Mouse (Mus musculus): ENCODE measurements at regions not wholly inside any gene's neighbourhood (a gene's known extent, or its start where the extent isn't known, plus 50 kb on each side); places are given as distances from the start of the nearest gene placed in this dataset.
A peak's percentile ranks its signal among the peaks of the same experiment; 100 is the strongest.
"Not testable (repeated sequence)": the region's sequence is repeated elsewhere in the genome, so short reads cannot be mapped to it uniquely, and the experiment has no call there.

DNA sequence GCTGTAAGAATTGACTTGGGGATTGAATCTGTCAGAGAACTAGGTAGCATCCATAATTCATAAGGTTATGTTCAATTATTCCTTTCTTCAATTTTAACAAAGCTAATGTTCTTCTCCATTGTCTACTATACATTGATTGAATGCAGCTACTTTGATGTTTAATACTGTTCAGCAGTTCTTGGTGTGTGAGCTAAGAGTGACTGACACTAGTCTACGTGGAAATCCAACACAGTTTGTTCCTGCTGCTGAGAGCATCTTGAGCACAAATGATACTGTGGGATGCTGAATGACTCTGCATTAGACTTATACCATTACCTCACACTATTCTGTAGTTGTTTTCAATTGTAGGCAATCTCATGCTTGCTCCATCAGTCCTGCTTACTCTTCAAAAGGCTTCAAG is 249.4 kb upstream of the Akr1e1 start:
- DNase-seq (ENCODE audit: low read depth, low spot score): no peak

DNA sequence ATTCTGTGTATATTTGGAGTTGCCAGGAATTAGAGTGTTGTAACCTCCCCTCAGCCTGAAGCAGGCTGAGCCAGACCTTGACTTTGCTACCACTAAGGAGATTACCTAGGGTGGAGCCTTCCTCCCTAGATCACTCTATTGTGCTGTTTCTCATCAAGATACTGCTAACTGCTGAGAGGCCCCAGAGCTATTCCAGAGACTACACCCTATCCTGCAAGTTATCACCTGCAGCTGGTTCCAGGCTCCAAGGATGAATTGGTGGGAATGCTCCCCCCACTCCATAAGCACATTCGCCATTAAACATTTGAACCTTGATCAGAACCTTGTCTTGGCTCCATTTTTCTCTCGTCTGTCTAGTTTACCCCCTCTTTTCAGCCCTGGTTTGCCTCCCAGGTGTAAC is 230.5 kb upstream of the Akr1e1 start:
- not testable (repeated sequence) for DNase-seq (ENCODE audit: low read depth, low spot score)

DNA sequence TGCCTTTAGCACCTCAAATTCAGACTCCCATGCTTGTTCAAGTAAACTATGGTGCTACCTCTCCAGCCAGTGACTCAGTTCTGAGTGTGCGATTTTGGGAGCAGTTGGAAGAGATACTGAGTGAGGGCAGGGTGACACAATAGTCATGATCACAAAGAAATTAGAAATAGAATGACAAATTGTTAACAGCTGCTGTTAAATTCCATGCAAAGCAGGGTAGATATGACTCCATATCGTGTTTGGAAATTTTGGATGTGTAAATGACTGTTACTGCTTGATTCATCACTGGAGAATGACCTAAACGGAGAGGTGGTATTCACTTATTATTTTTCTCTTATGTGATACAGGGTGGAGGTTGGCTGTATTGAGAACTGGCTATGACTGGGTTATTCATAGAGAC is 217.8 kb upstream of the Akr1e1 start:
- DNase-seq (ENCODE audit: low read depth, low spot score): no peak

DNA sequence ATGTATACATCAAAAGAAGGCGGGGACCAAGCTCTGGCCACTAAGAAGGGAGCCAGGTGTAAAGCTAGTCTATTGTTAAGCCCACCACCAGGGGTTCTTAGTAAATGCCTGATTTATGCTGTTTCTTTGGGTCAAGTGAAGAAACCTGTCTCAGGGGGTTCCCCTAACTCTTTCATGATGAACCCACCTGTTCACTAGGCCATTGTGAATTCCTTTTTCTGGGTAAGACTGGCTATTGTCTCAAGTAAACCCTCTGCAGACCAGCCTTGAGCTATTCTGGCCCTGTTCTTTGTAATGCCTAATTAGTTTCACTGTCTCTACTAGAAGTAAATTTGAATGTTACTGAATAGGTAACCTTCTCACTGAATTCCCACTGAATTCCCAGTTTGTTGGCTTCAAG is 216.8 kb upstream of the Akr1e1 start:
- DNase-seq (ENCODE audit: low read depth, low spot score): not testable (repeated sequence)

DNA sequence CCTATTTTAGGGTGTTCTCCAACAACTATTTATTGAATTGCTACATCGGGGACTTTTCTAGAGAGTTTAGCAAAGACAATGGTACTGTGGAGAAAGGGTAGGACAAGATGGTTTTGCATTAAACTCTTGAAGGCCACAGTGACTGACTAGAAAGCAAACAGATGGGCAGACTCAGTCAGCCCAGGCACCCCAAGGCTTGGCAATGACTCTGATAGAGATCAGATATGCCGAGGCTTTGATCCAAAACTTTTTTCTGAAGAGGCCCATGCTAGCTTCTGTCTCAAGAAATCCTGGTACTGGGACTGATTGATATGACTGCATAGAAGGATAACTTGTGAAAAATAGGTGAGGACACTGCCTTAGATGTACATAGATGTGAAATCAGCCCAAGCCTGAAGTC is 197.9 kb upstream of the Akr1e1 start:
- DNase-seq (ENCODE audit: low read depth, low spot score): no peak

DNA sequence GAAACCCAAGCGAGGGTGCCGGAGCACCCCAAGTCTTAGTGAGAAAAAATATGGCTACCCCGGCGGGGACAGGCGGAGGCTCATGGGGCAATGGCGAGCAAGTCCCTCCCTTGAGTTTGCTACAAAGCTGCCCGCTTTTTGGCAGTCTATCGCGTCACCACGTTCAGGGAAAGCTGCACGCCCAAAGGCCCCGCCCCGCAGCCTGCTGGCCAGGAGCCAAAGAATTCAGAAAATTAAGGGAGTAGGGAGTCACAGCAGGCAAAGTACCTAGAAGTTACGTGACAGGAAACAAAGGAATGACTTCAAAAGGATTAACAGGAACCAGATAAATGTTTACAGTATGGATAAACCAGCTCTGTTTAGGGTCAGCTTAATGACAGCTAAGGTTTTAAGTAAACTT is 191.7 kb upstream of the Akr1e1 start:
- no peak for DNase-seq (ENCODE audit: low read depth, low spot score)

DNA sequence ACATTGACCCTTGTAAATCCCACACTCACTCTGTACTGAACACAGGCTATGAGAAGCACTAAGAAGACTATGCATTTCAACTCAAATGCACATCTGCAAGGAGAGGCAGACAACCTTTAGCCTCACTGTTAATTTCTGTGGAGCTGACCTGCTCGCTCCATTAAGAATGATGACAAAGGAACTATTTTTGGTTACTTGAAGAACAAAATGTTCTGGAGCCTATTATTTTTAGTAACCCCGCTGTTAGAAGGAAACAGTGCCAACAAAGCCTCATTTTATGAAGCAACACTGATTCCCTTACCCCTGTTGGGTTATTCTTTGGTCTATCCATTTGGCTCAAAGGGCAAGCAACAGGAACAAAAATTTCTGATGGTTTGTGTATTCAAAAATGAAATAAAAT is 182.2 kb upstream of the Akr1e1 start:
- DNase-seq (ENCODE audit: low read depth, low spot score): no peak

DNA sequence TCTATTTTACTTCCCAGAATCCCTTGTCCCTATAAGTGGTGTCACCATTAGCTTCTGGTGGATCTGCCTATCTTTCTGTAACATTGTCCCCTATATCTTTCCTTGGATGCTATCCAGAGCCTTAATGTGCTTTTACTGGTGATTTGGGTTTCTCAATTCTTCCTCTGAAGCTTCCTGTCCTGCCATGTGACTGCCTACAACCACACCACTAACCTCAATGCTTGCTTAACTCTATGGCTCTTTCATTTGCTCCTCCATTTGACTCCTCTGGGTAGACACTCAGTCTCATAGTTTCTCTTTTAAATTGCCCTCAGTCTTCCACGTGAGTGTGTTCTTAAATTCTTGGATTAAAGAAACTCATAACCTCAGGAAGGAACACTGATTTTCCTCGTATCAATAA is 181.4 kb upstream of the Akr1e1 start:
- DNase-seq (ENCODE audit: low read depth, low spot score): no peak

DNA sequence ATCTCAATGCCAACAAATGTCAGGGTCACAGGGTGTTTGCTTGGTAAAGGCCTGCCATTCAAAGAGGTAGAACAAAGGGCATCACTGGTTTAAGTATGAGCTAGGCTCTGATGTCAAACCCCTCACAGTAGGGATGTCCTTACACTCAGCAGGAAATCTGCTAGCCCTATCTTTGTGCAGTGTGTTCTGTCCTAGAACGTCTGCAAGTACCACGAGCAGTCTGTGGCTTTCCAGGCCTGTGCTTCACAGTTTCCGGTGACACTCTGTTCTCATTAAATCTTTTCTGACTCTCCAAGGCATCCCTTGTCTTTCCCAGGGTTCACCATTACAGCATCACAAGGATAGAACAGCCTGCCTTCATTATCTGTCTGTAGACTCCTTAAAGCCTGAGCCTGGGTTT is 174.3 kb upstream of the Akr1e1 start:
- DNase-seq (ENCODE audit: low read depth, low spot score): no peak

DNA sequence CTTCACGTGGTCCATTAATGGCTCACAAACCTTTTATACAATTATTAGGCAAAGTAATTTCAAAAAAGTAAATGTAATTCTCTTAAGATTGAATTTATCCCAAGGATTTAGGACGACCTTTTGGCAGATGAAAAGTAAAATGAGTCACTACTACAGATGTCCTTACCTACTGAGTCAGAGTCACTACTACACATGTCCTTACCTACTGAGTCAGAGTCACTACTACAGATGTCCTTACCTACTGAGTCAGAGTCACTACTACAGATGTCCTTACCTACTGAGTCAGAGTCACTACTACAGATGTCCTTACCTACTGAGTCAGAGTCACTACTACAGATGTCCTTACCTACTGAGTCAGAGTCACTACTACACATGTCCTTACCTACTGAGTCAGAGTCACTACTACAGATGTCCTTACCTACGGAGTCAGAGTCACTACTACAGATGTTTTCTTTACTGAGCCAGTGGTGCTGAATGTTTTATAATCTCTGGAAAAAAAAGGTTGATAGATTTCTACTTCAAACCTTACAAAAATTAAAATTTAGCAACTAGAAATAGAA is 169.4 kb upstream of the Akr1e1 start:
- DNase-seq (ENCODE audit: low read depth, low spot score): not testable (repeated sequence)

DNA sequence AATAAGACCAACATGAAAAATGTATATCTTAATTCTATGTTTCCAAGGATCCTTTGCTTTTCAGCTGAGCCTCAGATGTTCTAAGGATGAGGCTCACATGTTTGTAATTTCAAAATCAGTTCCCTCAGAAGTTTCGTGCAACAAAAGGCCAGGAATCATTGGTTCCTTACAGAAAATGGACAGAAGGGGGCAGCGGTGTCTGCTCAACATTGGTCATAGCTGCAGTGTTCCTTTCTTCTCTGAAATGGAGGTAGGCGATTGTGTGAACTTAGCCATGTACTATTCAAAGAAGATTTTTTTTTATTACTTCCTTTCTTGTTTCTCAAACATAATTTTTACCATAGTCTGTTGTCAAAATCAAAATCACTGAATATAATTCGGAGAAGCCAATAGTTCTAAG is 167.9 kb upstream of the Akr1e1 start:
- DNase-seq (ENCODE audit: low read depth, low spot score): no peak

DNA sequence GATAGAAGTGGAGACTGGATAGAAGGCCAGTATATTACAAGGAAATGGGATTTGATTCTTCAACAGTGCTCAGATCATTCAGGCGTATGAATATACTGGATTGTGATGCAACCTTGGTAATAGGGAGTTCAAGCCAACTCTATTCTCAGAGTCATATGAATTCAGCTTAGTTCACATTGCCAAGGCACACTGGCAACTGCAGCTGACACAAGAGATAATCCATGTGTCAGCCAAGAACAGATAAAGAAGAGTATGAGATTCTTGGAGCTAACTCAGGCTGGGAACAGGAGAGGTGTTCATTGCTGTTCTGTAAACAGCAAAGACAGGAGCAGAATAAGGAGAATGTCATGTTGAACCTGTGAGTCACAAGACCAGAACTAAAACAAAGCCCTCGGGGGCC is 163.3 kb upstream of the Akr1e1 start:
- no peak for DNase-seq (ENCODE audit: low read depth, low spot score)

DNA sequence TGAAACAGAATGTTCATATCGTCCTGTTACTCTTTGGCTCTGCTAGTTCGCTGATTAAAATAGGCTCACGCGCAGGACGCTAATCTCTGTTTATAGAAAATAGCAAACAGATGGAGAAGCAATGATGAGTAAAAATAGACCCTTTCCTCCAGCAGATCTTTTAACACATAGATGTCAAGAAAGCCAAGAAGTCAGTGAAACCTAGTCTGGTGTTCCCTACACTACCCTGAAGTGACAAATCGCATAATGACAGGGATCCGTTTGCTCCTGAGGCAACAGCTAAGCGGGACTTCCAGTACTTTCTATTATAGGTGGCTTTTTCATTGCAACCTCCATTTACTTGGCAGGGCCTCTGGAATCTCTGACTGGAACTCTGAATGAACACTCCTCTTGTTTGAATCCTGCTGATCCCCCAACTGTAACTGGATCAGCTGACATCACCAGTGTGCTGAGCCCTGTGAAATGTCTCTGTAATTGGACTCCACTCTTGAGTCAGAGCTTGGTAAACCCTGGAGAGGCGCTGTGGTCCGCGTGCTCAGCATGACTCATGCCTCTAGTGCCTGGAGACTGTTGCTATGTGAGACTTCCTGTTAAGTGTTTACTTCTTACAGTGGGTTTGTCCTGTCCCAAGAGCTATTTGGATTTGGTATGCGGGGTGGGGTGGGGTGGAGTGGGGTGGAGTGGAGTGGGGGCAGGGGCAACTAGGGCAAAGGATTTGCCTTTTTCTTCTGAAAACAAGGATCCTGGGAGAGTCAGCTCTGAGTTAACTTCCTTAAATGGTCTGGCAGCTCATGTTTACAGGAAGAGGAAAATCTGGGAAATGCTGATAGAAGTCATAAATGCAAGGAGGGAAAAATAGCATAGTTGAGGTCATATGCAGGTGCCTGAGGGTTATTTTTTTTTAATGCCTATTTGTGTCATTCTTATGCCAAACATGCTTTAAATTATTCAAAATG is 162.4 kb upstream of the Akr1e1 start:
- peak; percentile 61 for DNase-seq (ENCODE audit: low read depth, low spot score)

DNA sequence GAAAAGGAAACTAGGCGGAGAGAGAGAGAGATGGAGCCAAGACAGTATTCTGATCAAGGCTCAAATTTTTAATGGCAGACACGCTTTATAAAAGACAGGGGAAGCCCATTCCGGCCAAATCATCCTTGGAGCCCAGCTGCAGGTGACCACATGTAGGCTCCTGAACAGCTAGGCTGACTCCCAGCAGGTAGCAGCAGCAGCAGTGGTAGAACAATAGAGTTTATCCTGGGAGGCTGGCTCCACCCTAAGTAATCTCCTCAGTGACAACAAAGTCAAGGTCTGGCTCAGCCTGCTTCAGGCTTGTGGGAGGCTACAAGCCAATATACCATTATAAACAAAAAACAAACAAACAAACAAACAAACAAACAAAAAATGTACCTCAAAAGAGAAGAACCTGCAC is 151.0 kb upstream of the Akr1e1 start:
- peak; percentile 11 for DNase-seq (ENCODE audit: low read depth, low spot score)

DNA sequence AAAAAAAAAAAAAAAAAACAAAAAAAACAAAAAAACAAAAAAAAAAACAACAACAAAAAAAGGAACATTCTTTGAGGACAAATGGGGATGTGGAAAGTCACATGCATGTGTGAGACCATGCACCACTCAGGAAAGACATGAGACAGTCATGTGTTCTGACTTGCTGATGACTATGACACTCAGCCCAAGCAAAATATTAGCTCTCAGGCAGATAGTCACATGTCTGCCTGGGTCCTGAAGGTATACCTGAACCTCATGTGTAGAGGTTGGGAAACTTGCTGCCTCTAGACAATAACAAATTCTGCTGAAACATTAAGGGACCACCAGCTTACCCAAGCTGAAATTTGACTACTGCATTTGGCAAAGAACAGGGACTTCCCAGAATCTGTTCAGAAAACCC is 147.6 kb upstream of the Akr1e1 start:
- no peak for DNase-seq (ENCODE audit: low read depth, low spot score)

DNA sequence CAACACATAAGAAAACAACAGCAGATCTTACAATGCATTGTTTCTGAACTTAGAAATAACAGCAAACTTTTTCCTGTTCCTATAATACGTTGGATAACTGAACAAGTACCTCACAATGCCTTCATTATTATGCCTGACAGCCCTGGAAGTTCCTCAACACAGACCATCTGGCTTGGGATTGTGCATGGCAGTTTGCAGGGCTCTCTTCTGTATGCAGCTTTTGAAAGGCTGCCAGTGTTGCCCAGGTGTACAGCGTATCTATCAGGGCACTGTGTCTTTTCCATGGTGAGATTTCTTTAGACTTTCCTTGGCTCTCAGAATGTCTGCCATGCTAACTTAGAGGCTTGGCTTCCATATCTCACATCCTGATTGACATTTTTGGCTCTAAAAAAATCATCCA is 134.0 kb upstream of the Akr1e1 start:
- DNase-seq (ENCODE audit: low read depth, low spot score): no peak

DNA sequence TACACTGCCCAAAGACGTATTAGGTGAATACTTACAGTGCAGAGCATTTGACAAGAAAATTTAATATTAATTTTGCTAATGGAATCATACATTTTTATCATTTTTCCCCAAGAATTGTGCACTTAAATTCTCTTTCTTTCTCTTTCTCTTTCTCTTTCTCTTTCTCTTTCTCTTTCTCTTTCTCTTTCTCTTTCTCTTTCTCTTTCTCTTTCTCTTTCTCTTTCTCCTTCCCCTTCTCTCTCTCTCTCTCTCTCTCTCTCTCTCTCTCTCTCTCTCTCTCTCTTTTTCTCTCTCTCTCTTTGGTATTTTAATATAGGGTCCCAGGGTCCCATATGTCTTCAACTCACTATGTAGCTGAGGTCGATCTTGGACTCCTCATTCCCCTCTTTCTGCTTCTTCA is 107.3 kb upstream of the Akr1e1 start:
- not testable (repeated sequence) for DNase-seq (ENCODE audit: low read depth, low spot score)

DNA sequence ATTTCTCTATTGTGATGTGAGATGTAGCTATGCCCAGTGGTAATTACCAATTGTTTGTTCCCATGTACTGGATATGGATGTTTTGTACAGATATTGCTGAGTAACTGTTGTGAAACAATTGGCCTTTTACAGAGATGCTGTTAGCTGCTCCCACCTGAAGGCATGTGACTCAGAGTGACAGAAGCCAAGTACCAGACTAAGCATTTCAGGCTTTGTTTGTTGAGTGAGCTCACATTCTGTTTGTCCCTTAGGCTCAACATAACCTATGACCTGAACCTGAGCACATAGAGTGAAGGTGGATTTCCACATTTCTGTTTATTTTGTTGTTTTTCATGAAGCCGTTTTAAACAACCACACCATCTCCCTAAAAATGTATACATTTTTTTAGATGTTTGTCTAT is 105.8 kb upstream of the Akr1e1 start:
- DNase-seq (ENCODE audit: low read depth, low spot score): no peak

DNA sequence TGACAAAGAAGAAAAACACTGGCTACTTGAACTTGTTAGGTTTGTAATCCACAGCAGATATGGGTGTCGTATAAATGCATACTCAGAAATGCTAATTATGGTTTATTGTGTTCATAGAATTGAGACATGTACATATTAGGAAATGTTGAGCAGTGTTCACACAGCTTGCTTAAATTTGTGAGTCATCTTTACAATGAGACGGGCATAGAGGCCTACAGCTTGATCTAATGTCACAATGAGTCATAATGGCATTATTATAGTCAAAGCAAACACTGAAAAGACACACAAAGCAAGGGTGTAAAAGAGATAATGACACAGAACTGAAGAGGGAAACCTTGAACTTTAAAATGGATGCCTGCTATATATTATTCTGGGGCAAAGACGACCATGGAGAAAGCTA is 103.7 kb upstream of the Akr1e1 start:
- no peak for DNase-seq (ENCODE audit: low read depth, low spot score)

DNA sequence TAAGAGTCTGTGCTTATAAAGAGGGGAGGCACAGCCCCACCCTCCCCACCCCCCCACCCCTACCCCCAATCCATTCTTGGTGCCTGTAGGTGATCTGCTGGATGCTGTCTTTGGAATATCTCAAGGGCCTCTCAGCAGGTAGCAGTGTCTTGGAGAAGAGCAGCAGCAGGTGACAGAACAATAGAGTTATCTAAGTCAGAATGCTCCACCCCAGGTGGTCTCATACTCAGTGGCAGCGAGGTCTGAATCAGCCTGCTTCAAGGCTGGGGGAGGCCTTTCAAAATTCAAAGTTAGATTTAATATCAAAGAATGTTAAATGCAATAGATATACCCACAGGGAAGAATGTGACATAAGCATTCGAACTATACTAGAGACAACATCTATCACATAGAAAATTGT is 90.6 kb upstream of the Akr1e1 start:
- not testable (repeated sequence) for DNase-seq (ENCODE audit: low read depth, low spot score)

DNA sequence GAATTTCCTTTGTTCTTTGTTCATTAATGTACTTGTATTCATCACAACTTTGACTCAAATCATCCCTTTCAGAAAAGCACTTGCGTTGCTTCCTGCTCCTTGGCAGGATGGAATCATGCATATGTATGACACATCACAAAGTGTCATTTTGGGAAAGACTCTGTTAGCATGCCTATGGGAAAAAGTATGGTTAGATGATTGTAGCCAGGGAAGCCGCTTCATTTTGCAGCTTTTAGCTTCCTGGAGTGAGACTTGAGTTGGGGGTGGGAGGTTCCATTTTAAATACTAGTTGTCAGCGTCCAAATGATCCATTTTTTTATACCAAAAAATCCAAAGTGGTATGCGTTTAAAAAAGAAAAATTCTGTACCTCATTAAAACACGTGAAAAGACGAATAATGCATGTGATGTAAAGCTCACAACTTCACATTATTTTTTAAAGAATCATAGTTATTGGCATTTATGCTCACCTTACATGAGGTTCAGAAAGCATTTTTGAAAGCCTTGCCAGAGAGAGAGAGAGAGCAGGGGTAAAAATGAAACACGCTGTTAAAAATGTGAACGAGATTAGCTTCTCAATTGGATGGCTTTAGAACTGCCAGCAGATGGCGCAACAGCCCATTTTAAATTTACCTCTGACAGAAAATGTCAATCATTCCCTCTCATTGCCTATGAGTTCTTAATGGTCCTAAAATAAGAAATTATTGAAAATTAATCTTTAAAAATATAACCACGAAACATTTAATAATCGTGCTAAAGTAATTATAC is 57.6 kb upstream of the Akr1e1 start:
- no peak for DNase-seq (ENCODE audit: low read depth, low spot score)

DNA sequence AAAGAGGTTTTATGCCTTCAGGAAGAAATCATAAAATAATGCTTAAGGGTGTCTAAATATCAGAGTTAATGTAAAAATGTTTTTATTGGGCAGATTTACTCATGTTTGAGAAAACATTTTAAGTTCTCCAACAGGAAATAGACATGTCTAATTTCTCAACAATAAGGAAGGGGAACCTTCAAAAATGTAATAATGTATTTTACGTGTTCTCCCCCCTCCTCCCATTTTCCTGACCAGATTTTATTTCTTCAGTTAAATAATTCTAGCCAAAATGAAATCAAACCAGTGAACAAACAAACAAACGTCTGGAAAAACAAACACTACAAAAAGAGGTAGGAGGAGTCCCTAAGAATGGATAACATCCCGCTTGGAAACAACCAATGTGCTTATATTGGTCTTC is 54.4 kb upstream of the Akr1e1 start:
- DNase-seq (ENCODE audit: low read depth, low spot score): no peak

All from WW6 (cell line).